Mouse (Mus musculus): ENCODE data around the gene 2310007B03Rik. TPM values are rescaled to one million over a fixed set of nuclear protein-coding genes. Genes with fewer than 3 reads are reported as not detected.

2310007B03Rik gene
- polyA plus RNA-seq, 1 experiment: not detected

DNA sequence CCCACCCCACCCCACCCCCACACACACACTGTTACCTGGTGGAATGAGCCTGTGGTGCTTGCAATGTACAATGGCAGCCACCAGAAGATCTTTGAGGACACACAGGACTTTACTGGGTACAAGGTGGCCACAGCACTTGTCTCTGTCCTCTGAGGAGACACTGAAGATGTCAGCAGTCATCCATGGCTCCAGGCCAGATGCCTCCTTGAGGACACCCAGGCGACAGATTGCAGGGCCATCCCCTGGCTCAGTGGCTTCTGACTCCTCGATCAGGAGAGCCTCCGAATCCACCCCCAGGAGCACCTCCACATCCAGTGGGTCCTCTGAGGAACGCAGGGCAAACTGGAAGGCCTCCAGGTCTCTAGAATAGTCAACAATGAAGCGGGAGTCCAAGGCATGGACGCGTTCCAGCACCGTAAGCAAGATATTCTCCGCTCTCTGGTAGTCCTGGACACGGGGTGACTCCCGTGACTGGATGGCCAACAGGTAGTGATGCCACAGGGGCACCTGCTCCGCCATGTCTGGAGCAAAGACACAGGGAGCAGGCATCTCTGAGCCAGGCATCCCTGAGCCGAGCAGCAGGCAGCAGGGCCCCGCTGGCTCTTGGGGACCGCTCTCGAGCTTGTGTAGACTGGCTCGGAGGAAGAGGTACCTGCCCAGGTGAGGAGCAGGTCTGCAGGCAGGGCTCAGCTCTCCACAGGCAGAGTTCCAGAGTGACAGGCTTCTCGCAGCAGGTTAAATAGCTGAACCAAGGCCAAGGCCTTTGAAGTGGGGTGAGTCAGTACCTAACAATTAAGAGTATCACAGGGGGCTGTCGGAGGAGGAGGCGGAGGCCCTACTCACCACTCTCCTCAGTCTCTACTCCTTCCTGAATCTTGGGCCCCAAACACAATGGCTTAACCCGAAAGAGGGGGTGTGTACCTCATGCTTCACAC is 915 bp downstream of the 2310007B03Rik start:
- TF ChIP-seq POLR2A (IDR thresholded peaks at IDR 0.05; ENCODE audit: low read depth, low read length) (no peak), CTCF (IDR thresholded peaks at IDR 0.05; ENCODE audit: extremely low read depth, insufficient read depth, insufficient read length, insufficient replicate concordance) (no peak)
- no peak overlapping the region for H3K4me3 ChIP-seq (ENCODE audit: extremely low read depth, insufficient read depth, insufficient read length)
- no peaks in the 10 kb centered on the region for H3K36me3 ChIP-seq (ENCODE audit: control insufficient read depth, insufficient read depth, low read length)
- no peak for DNase-seq (ENCODE audit: low read depth in 1 of 2, low spot score in 2 of 2)
- no peaks in the 10 kb centered on the region for H3K27me3 ChIP-seq (ENCODE audit: control insufficient read depth, insufficient read depth, low read length)
- H3K4me1 ChIP-seq (ENCODE audit: control insufficient read depth, insufficient read depth, insufficient read length): no peaks in the 10 kb centered on the region
- 81% methylated on average over 21 of the region's 21 CpGs for WGBS
- H3K27ac ChIP-seq (ENCODE audit: insufficient read depth, low read length): no peak overlapping the region

DNA sequence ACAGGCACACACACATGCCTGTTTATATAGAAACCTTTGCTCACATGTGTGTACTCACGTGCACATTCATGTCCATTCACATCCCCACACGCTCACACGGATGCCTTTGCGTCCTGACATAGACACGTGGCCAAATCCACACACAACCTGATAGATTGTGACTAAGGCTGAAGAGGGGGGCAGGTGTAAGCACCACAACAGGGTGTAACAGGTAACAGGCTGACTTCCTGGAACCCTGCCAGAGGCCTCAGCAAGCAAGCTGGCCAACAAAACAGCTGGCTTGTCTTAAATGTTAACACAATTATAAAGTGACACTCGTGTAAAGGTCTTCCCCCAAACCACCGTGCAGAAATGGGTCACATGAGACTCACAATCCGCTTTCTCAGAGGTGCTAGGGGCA is 1.8 kb downstream of the 2310007B03Rik start:
- TF ChIP-seq POLR2A (IDR thresholded peaks at IDR 0.05; ENCODE audit: low read depth, low read length): no peak
- TF ChIP-seq CTCF (IDR thresholded peaks at IDR 0.05; ENCODE audit: extremely low read depth, insufficient read depth, insufficient read length, insufficient replicate concordance): no peak
- H3K36me3 ChIP-seq (ENCODE audit: control insufficient read depth, insufficient read depth, low read length): no peaks in the 10 kb centered on the region
- H3K4me1 ChIP-seq (ENCODE audit: control insufficient read depth, insufficient read depth, insufficient read length): no peaks in the 10 kb centered on the region
- H3K4me3 ChIP-seq (ENCODE audit: extremely low read depth, insufficient read depth, insufficient read length): no peak overlapping the region
- no peak overlapping the region for H3K27ac ChIP-seq (ENCODE audit: insufficient read depth, low read length)
- WGBS: 79% methylated on average over 8 of the region's 8 CpGs
- DNase-seq (ENCODE audit: low read depth in 1 of 2, low spot score in 2 of 2): no peak
- no peaks in the 10 kb centered on the region for H3K27me3 ChIP-seq (ENCODE audit: control insufficient read depth, insufficient read depth, low read length)

DNA sequence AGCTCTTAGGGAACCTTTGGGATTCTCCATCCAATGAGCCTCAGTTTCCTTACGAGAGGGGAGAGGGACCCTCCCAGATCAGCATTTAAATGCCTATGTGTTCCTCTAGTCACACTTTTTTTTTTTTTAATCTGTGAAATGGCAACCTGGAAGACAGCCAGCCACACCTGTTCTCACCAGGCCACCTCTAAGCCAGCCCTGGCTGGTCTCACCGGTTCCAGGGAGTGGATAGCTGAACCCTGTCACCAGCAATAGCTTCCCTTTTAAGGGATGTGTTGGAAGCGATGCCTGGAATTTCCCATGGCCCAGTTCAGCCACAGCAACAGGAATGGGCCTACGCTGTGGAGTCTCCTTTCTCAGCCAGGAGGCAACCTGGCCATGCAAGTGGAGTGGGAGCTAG is 3.2 kb downstream of the 2310007B03Rik start:
- 84% methylated on average over 4 of the region's 4 CpGs for WGBS
- no peak for DNase-seq (ENCODE audit: low read depth in 1 of 2, low spot score in 2 of 2)
- TF ChIP-seq CTCF (IDR thresholded peaks at IDR 0.05; ENCODE audit: extremely low read depth, insufficient read depth, insufficient read length, insufficient replicate concordance) (no peak), POLR2A (IDR thresholded peaks at IDR 0.05; ENCODE audit: low read depth, low read length) (no peak)
- Histone ChIP-seq H3K4me1 (ENCODE audit: control insufficient read depth, insufficient read depth, insufficient read length) (no peaks in the 10 kb centered on the region), H3K27ac (ENCODE audit: insufficient read depth, low read length) (no peak overlapping the region), H3K36me3 (ENCODE audit: control insufficient read depth, insufficient read depth, low read length) (no peaks in the 10 kb centered on the region), H3K4me3 (ENCODE audit: extremely low read depth, insufficient read depth, insufficient read length) (no peak overlapping the region), H3K27me3 (ENCODE audit: control insufficient read depth, insufficient read depth, low read length) (no peaks in the 10 kb centered on the region)

DNA sequence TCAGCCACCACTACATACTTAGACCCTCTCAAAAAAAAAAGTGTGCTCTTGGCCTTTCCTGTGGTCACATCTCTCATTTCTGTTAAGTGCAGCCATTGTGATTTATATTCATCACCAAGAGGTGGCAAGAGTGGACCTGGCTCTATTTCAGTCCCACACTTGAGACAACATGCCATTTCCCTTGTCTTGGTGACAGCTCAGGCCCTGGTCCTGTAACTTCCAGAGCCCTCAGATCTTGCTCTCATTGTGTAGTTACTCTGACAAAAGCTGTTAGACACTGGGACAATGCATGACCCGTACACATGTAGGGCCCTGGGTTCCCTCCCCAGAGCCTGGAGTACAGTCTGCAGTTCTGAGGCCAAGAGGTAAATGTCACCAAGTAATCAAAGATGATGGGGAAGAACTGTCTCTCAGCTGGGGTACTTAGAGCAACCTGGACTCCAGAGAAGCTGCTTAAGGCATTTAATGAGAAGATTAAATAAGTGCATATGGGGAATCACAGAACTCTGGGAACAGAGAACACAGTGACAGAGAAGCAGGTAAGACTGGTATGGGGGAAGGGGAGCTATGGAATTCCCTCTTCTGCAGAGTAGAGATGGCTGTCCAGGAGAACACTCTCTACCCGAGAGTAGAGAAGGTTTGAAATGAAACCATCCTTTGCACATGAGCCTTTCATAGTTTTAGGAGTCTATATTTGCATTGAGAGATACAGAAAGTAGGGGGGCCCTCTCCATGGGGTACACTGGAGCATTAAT is 9.7 kb downstream of the 2310007B03Rik start:
- no peak for TF ChIP-seq POLR2A (IDR thresholded peaks at IDR 0.05; ENCODE audit: low read depth, low read length)
- TF ChIP-seq CTCF (IDR thresholded peaks at IDR 0.05; ENCODE audit: extremely low read depth, insufficient read depth, insufficient read length, insufficient replicate concordance): no peak
- Histone ChIP-seq H3K4me1 (ENCODE audit: control insufficient read depth, insufficient read depth, insufficient read length) (no peaks in the 10 kb centered on the region), H3K4me3 (ENCODE audit: extremely low read depth, insufficient read depth, insufficient read length) (no peak overlapping the region), H3K27me3 (ENCODE audit: control insufficient read depth, insufficient read depth, low read length) (no peaks in the 10 kb centered on the region), H3K36me3 (ENCODE audit: control insufficient read depth, insufficient read depth, low read length) (no peaks in the 10 kb centered on the region), H3K27ac (ENCODE audit: insufficient read depth, low read length) (no peak overlapping the region)
- WGBS: 71% methylated on average over 2 of the region's 2 CpGs
- DNase-seq (ENCODE audit: low read depth in 1 of 2, low spot score in 2 of 2): no peak

DNA sequence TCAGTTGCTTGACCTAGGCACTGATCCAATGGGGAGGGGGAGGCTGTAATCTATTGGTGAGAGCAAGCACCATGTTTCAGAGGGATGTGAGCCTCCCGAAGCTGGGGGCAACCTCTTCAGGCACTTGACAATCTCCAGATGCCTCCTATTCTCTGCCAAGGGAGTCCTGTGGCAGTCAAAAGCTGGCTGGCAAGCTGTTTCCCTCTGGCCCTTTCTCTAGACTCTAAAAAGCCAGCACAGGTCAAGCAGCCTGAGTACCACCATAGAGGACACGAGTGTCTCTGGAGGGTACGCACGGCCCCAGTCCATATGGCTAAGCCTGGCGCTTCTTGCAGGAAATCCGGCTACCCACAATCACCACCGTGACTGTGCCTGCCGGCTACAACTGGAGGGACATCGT is 16.6 kb downstream of the 2310007B03Rik start:
- no peak for TF ChIP-seq CTCF (IDR thresholded peaks at IDR 0.05; ENCODE audit: extremely low read depth, insufficient read depth, insufficient read length, insufficient replicate concordance)
- TF ChIP-seq POLR2A (IDR thresholded peaks at IDR 0.05; ENCODE audit: low read depth, low read length): no peak
- DNase-seq (ENCODE audit: low read depth in 1 of 2, low spot score in 2 of 2): no peak
- Histone ChIP-seq H3K4me1 (ENCODE audit: control insufficient read depth, insufficient read depth, insufficient read length) (no peaks in the 10 kb centered on the region), H3K27ac (ENCODE audit: insufficient read depth, low read length) (no peak overlapping the region), H3K4me3 (ENCODE audit: extremely low read depth, insufficient read depth, insufficient read length) (no peak overlapping the region), H3K27me3 (ENCODE audit: control insufficient read depth, insufficient read depth, low read length) (no peaks in the 10 kb centered on the region), H3K36me3 (ENCODE audit: control insufficient read depth, insufficient read depth, low read length) (no peaks in the 10 kb centered on the region)
- WGBS: 76% methylated on average over 9 of the region's 9 CpGs

DNA sequence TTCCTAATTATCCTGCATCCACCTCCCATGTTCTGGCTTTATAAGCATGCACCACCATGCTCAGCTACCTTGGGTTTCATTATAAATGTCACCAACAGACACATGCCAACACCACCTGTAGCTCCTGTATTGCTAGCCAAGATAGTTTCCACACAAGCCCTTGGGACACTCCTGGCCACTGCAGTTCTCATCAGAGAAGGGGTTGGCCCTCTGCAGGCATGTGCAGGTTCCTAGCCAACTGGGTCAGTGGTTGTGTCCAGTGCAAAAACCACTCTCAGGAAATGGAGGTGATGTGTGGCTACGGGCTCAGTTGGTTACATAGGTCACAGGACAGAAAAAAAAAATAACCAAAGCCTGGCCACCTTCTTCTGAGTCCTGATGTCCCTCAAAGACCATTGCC is 17.9 kb downstream of the 2310007B03Rik start:
- Histone ChIP-seq H3K27ac (ENCODE audit: insufficient read depth, low read length) (no peak overlapping the region), H3K4me3 (ENCODE audit: extremely low read depth, insufficient read depth, insufficient read length) (no peak overlapping the region), H3K36me3 (ENCODE audit: control insufficient read depth, insufficient read depth, low read length) (no peaks in the 10 kb centered on the region), H3K4me1 (ENCODE audit: control insufficient read depth, insufficient read depth, insufficient read length) (no peaks in the 10 kb centered on the region), H3K27me3 (ENCODE audit: control insufficient read depth, insufficient read depth, low read length) (no peaks in the 10 kb centered on the region)
- TF ChIP-seq POLR2A (IDR thresholded peaks at IDR 0.05; ENCODE audit: low read depth, low read length) (no peak), CTCF (IDR thresholded peaks at IDR 0.05; ENCODE audit: extremely low read depth, insufficient read depth, insufficient read length, insufficient replicate concordance) (no peak)
- WGBS: 61% methylated on average over 1 of the region's 1 CpGs
- DNase-seq (ENCODE audit: low read depth in 1 of 2, low spot score in 2 of 2): no peak

All from spleen, adult 2 months (tissue).